Mouse (Mus musculus) ZHBTc4 (cell line): Measurements from ENCODE around the gene Tspan18.

Source experiments
- DNase-seq: peaks from one replicate; pipeline ENCODE4 v3.0.0-alpha.2; 2011; ENCODE audit warnings: low read depth, low spot score

The Tspan18 gene

GRCm38 (mm10) chr2:93266565-93267169 is 67.6 kb downstream of the Tspan18 start:
- DNase-seq: no peak

DNA sequence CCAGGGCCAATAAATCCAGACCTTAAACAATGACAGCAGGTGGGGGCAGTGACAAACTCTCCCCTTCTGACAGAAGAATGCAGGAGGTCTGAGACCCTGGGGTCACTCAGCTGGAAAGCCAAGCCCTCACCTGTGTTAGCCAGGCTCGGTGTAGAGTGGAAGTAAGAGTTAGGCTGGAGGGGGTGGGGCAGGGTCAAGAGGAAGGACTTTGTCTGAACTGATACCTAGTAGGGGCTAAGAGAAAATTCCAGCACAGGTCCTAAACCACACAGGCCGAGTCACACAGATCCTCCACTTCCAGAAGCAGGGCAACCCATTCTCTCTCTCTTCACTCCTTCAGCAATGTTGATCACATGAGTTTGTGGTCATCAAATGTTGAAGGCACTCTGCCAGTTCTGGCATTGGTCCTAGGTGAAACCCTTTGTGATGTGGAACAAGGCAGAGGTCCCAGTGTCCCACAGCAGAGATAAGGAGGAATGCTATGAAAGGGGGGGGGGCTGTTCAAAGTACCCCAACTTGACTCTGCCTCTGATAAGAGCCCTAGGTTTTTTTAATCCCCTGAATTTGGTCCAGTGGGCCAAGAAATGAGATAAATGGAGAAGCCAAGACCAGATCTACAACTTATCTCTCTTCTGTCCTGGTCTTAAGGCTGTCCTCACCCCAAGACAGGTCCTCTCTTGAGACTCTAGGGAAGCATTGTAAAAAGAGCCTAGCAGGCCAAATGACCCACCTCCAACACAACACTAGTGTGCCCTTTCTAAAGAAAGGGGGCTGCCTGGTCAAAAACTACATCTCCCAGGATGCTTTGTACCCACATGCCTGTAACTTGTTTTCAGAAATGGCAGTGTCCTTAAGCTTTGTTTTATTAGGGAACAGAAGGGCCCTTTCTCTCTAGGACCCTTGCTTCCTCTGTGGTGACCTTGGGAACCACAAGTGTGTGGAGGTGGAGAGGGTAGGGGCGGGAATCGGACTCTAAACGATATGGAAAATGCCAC is 71.7 kb downstream of the Tspan18 start:
- no peak for DNase-seq

GRCm38 (mm10) chr2:93261521-93262290 is 72.6 kb downstream of the Tspan18 start:
- DNase-seq: peak; percentile 56

DNA sequence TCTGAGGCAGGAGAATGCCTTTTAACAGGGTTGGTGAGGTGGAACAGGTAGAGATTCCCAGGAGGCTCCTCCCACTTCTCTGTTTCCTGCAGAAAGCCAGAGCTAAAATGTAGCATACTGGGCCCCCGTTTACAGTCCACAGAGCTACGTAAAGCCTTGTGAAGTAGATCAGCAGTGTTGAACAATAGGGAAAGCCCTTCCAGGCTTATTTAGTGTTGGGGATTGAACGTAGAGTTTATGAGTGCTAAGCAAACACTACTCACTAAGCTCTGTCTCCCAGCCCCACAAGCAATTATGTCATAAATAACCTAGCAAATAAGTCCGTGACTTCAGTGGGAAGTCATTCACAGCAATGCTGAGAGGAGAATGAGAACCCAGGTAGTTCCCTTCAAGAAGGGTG is 76.7 kb downstream of the Tspan18 start:
- no peak for DNase-seq

GRCm38 (mm10) chr2:93256735-93257405 is 77.4 kb downstream of the Tspan18 start:
- DNase-seq: no peak

DNA sequence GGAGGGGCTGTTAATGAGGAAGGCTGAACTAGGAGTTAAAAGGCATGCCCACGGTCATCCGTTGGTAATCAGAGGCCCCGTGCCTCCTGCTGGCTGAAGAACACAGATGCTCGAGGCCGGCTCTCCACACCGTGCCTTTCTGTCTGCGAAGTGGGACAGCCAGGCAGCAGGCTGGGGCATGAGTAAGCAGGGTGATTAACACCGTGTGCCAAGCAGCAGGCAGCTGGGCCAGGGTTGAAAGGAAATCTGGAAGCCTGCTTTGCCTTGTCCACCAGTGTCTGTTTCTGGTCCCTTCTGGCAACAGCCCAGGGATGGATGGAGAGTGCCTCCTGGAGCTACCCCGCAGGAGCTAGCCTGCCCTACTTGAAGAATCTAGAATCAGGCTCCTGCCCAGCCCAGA is 81.9 kb downstream of the Tspan18 start:
- DNase-seq: no peak

GRCm38 (mm10) chr2:93250611-93251010 is 83.7 kb downstream of the Tspan18 start:
- no peak for DNase-seq

- DNase-seq: no peak
Measured at GRCm38 (mm10) chr2:93249058-93249457, 85.2 kb downstream of the Tspan18 start.

GRCm38 (mm10) chr2:93244090-93244443 is 90.2 kb downstream of the Tspan18 start:
- DNase-seq: no peak

GRCm38 (mm10) chr2:93243439-93244089 is 90.7 kb downstream of the Tspan18 start:
- no peak for DNase-seq

DNA sequence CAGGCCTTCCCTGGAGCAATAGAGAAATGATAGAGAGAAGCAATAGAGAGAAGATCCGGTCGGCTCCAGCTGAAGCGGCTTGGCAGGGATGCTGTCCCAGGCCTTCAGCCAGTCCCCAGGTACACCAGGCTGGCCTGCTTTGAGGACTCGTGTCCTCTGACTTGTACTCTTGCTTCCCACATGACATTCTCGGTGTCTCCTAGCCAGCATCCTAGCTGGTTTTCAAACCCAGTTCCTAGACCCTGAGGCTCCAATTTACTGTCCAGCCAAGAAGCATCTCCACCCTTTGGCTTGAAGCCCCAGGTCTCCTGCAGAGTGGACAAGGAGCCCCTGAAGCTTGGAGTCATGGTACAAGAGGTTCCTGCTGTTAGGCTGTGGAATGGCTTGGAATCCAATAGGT is 92.1 kb downstream of the Tspan18 start:
- DNase-seq: no peak

DNA sequence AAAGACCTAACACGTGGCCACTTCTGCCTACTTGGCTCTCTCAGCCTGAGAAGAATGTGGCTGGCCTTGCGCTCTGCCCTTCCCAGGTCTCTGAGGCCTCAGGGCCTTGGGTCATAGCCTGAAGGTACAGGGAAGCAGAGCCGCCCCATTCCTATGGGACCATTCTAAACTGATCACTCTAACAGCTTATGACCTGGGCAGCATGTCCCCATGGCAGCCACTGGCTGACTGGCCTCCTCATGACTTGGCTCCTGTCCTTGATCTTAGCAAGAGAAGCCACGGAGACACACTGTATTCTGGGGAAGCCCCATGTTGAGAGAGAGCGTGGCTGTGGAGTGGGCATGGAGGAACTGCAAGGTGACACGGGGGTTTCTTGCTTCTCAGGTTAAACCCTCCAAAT is 95.4 kb downstream of the Tspan18 start:
- DNase-seq: no peak

DNA sequence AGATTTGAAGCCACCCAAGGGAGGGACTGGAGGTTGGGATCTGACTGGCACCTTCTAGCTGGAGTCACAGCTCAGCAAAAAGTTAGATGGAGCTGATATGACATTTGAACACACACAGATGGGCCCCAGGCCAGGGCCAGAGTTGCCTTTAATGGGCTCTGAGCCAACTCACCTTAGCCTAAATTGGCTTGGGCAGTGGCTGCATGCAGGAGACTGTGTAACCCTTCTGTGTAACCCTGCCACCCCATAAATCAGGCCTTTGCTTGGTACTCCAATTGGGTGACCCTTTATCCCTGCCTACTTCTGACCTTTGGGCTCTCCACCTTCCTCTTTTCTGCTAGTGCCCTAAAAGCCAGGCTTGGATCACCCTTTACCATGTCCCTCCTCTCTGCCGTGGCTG is 97.2 kb downstream of the Tspan18 start:
- DNase-seq: no peak

DNA sequence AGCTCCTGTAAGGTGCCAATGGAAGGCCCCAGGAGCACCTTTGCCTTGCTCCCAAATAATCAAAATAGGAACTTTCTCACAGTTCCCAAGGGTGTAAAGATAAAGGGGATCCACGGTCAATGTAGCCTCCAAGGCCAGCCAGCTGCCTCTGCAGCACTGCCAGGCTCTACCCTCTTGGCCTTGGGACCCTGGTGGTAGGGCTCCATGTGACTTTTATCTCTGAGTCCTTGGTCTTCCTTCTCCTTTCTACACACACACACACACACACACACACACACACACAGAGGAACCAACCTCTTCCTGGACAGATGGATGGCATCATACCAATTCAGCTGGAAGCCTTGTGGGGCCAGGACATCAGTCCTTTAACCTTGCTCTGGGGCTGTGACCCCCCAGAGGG is 102.2 kb downstream of the Tspan18 start:
- no peak for DNase-seq

- no peak for DNase-seq
Measured at GRCm38 (mm10) chr2:93228480-93228824, 105.9 kb downstream of the Tspan18 start.

- DNase-seq: no peak
Measured at GRCm38 (mm10) chr2:93227713-93228479, 106.4 kb downstream of the Tspan18 start.

DNA sequence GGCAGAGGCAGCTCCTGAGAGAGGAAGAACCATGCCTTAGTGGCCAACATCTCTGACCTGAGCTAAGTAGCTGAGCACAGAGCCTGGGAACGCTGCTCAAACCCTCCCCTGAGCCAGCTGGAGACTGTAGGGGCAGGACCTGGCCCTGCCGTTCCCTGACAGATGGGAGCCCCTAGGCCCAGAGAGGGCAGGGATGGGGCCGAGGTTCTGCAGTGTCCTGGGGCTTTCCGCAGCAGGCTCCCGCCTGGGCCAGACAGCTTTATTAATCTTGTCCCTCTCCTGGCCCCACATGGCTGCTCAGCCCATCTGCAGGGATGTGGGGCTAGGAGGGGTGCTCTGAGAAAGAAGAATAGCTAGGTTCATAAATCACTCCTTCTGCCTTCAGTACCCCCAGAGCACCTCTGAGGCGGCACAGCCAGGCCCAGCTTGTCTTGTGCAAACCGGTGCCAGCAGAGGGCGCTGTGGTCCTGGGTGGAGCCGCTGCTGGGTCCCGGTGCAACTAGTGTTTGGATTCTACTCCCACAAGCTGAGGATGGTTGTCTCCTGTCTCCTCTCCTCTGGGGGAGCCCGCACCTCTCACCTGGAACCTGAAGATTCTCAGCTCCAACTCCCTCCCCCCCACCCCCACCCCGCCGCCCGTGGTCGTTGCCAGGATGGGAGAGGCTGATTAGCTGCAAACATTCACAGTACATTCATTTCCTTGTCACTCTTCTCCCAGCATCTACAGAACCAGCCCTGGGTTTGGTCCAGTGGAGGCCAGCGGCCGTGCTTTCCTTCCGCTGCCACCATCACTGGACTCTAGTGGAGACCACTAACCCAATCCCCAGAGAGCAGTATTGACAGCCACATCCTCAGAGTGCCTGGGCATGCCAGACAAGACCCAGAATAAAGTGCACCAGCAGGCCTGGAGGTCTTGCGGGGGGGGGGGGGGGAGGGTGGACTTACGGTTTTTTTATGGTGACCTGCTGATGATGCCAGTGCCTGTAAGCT is 107.4 kb downstream of the Tspan18 start:
- DNase-seq: peak; percentile 87

DNA sequence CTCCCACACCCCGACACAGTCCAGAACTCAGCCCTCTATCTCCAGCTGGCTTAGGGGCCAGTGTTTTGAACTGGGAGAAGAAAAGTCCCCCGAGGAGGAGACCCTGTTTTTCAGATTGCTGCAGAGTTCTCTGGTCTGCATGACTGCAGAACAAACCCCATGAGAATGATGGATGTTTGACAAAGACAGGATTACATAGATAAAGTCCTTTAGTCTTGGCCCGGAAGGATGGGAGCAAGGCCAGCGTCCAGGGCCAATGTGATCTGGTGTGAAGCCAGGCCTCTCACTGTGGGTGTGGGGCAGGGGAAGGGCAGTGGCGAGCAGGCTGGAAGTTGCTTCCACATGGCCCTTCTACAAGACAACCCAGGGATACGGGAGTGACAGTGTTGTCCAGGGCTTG is 110.8 kb downstream of the Tspan18 start:
- DNase-seq: no peak

GRCm38 (mm10) chr2:93220447-93220846 is 113.9 kb downstream of the Tspan18 start:
- peak; percentile 25 for DNase-seq
